Mouse (Mus musculus): Measurements from ENCODE around the gene Fbxl8.

DNA sequence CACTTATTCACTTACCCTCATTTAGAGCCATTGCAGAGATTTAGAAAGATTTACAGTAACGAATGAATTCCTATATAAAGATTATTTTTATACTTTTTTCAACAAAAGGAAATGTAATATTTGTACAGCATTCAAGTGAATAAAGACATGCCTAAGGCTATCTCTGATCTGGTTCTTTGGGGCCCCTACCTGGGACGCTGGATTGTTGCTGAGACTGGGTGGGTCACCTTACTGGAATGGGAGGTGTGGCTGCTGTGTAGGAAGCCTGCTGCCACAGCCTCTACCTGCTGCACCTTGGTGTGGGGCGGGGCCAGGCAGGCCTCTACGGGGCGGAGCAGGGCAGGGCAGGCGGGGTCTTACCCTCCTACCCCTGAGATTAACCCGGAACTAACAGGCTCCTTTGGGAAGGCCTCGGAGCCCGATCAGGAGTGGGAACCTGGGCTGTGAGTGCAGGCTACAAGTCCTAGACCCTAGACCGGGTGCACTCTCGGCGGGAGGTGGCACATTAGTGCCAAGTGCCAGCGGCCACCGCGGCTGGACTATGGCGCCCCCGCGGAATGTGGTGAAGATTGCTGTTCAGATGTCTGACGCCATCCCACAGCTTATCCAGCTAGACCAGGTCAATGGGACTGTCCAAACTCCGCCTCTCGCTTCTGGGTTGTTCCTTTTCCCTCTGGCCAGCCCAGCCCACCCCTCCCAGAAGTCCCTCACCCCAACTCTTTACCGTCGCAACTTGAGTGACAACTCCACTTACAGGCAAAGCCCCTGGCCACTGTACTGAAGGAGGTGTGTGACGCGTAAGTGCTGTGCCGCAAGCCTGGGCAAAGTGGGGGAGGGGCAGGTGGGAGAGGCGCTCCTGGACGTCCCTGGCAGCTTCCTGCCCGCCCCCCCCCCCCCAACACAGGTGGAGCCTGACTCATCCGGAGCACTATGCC, 41.0 kb downstream of the Fbxl8 start, which contains the start of gene Elmo3:
- TF ChIP-seq TAL1 (IDR thresholded peaks at IDR 0.05; ENCODE audit: low read length) (no peak), GATA1 (IDR thresholded peaks at IDR 0.05; ENCODE audit: low read length) (no peak)

Measured in erythroblast, embryonic 14.5 days (primary cell).